Mouse (Mus musculus): Measurements from ENCODE around the gene Slc3a1. TPM values are rescaled to one million over a fixed set of nuclear protein-coding genes. Genes with fewer than 3 reads are reported as not detected.

Slc3a1 gene
- not detected for total RNA-seq (2022)

GRCm38 (mm10) chr17:85028093-85028739 lies at the start of gene Slc3a1:
TSS of gene Slc3a1 (plus strand) at chr17:85028376.
- DNase-seq (ENCODE audit: low spot score in 2 of 2), result no peak

- DNase-seq (ENCODE audit: low spot score in 2 of 2), result no peak
Measured at GRCm38 (mm10) chr17:84981721-84982120, 46.5 kb upstream of the Slc3a1 start.

- DNase-seq (ENCODE audit: low spot score in 2 of 2), result no peak
Measured at GRCm38 (mm10) chr17:84982735-84983134, 45.4 kb upstream of the Slc3a1 start.

GRCm38 (mm10) chr17:84986368-84986767 lies 41.8 kb upstream of the Slc3a1 start:
- DNase-seq (ENCODE audit: low spot score in 2 of 2), result no peak

- DNase-seq (ENCODE audit: low spot score in 2 of 2), result no peak
Measured at GRCm38 (mm10) chr17:84987834-84988410, 40.3 kb upstream of the Slc3a1 start.

GRCm38 (mm10) chr17:84988514-84988913 lies 39.7 kb upstream of the Slc3a1 start:
- no peak for DNase-seq (ENCODE audit: low spot score in 2 of 2)

GRCm38 (mm10) chr17:84995844-84996243 lies 32.3 kb upstream of the Slc3a1 start:
- no peak for DNase-seq (ENCODE audit: low spot score in 2 of 2)

GRCm38 (mm10) chr17:84997639-84998038 lies 30.5 kb upstream of the Slc3a1 start:
- DNase-seq (ENCODE audit: low spot score in 2 of 2), result no peak

- no peak for DNase-seq (ENCODE audit: low spot score in 2 of 2)
Measured at GRCm38 (mm10) chr17:84999636-85000035, 28.5 kb upstream of the Slc3a1 start.

- DNase-seq (ENCODE audit: low spot score in 2 of 2), result no peak
Measured at GRCm38 (mm10) chr17:85013485-85013884, 14.7 kb upstream of the Slc3a1 start.

GRCm38 (mm10) chr17:85014632-85015031 lies 13.5 kb upstream of the Slc3a1 start:
- no peak for DNase-seq (ENCODE audit: low spot score in 2 of 2)

- DNase-seq (ENCODE audit: low spot score in 2 of 2), result no peak
Measured at GRCm38 (mm10) chr17:85018344-85018743, 9.8 kb upstream of the Slc3a1 start.

GRCm38 (mm10) chr17:85018794-85019193 lies 9.4 kb upstream of the Slc3a1 start:
- no peak for DNase-seq (ENCODE audit: low spot score in 2 of 2)

GRCm38 (mm10) chr17:85020343-85020742 lies 7.8 kb upstream of the Slc3a1 start:
- no peak for DNase-seq (ENCODE audit: low spot score in 2 of 2)

GRCm38 (mm10) chr17:85023247-85024167 lies 4.7 kb upstream of the Slc3a1 start:
- DNase-seq (ENCODE audit: low spot score in 2 of 2), result no peak

- no peak for DNase-seq (ENCODE audit: low spot score in 2 of 2)
Measured at GRCm38 (mm10) chr17:85024237-85024636, 3.9 kb upstream of the Slc3a1 start.

- no peak for DNase-seq (ENCODE audit: low spot score in 2 of 2)
Measured at GRCm38 (mm10) chr17:85025151-85025550, 3.0 kb upstream of the Slc3a1 start.

GRCm38 (mm10) chr17:85026436-85026835 lies 1.7 kb upstream of the Slc3a1 start:
- no peak for DNase-seq (ENCODE audit: low spot score in 2 of 2)

GRCm38 (mm10) chr17:85027247-85027646 lies 929 bp upstream of the Slc3a1 start:
- DNase-seq (ENCODE audit: low spot score in 2 of 2), result no peak

- DNase-seq (ENCODE audit: low spot score in 2 of 2), result no peak
Measured at GRCm38 (mm10) chr17:85028797-85029196, 621 bp downstream of the Slc3a1 start.

GRCm38 (mm10) chr17:85030651-85031050 lies 2.5 kb downstream of the Slc3a1 start:
- no peak for DNase-seq (ENCODE audit: low spot score in 2 of 2)

GRCm38 (mm10) chr17:85033087-85033486 lies 4.9 kb downstream of the Slc3a1 start:
- DNase-seq (ENCODE audit: low spot score in 2 of 2), result no peak
